Mouse (Mus musculus): Measurements from ENCODE around the gene Golph3l.

The Golph3l gene

GRCm38 (mm10) chr3:95655437-95655836 lies 66.7 kb downstream of the Golph3l start:
- no peak for DNase-seq (ENCODE audit: low read depth, low spot score)

- DNase-seq (ENCODE audit: low read depth, low spot score), result no peak
These were observed 68.4 kb downstream of the Golph3l start for GRCm38 (mm10) chr3:95657108-95657507.

GRCm38 (mm10) chr3:95657711-95658110 lies 69.0 kb downstream of the Golph3l start:
- no peak for DNase-seq (ENCODE audit: low read depth, low spot score)

- peak; percentile 93 for DNase-seq (ENCODE audit: low read depth, low spot score)
These were observed 69.6 kb downstream of the Golph3l start, which contains the start of gene Mcl1 for GRCm38 (mm10) chr3:95658236-95658867. Gene Mcl1, plus strand, starts transcription at chr3:95658788.

- DNase-seq (ENCODE audit: low read depth, low spot score), result peak; percentile 87
These were observed 70.4 kb downstream of the Golph3l start for GRCm38 (mm10) chr3:95658868-95659712.

- DNase-seq (ENCODE audit: low read depth, low spot score), result no peak
These were observed 71.2 kb downstream of the Golph3l start for GRCm38 (mm10) chr3:95659948-95660347.

- DNase-seq (ENCODE audit: low read depth, low spot score), result no peak
These were observed 72.2 kb downstream of the Golph3l start for GRCm38 (mm10) chr3:95660788-95661478.

- peak; percentile 41 for DNase-seq (ENCODE audit: low read depth, low spot score)
These were observed 73.4 kb downstream of the Golph3l start for GRCm38 (mm10) chr3:95661945-95662715.

GRCm38 (mm10) chr3:95662724-95663449 lies 74.2 kb downstream of the Golph3l start:
- no peak for DNase-seq (ENCODE audit: low read depth, low spot score)

GRCm38 (mm10) chr3:95663486-95663885 lies 74.8 kb downstream of the Golph3l start:
- no peak for DNase-seq (ENCODE audit: low read depth, low spot score)

GRCm38 (mm10) chr3:95663969-95664608 lies 75.4 kb downstream of the Golph3l start:
- DNase-seq (ENCODE audit: low read depth, low spot score), result peak; percentile 62

GRCm38 (mm10) chr3:95664940-95665352 lies 76.2 kb downstream of the Golph3l start:
- DNase-seq (ENCODE audit: low read depth, low spot score), result peak; percentile 40

- DNase-seq (ENCODE audit: low read depth, low spot score), result peak; percentile 87
These were observed 77.5 kb downstream of the Golph3l start for GRCm38 (mm10) chr3:95666124-95666844.

GRCm38 (mm10) chr3:95667521-95667920 lies 78.8 kb downstream of the Golph3l start:
- DNase-seq (ENCODE audit: low read depth, low spot score), result no peak

- DNase-seq (ENCODE audit: low read depth, low spot score), result peak; percentile 37
These were observed 79.3 kb downstream of the Golph3l start for GRCm38 (mm10) chr3:95668026-95668425.
